Mouse (Mus musculus) thymus, postnatal 0 days (tissue): ENCODE results near the gene Megf11. TPM values are rescaled to one million over a fixed set of nuclear protein-coding genes. Genes with fewer than 3 reads are reported as not detected.

ENCODE experiments used
- DNase-seq: peaks from one replicate; pipeline ENCODE4 v3.0.0-alpha.2; 2015; ENCODE audit warnings: low spot score
- polyA plus RNA-seq: library from polyadenylated mRNA; unstranded; fragments of >200 nt; fragmentation: Nextera tagmentation; extraction: Ambion mirVana; gene quantifications from 2 replicates; pipeline ENCODE4 v1.2.1, GENCODE M21; 2015

The Megf11 gene
- polyA plus RNA-seq: 0.58 and 0.75 TPM in 2 replicates

GRCm38 (mm10) chr9:64385511-64386465 lies at the start of gene Megf11:
Megf11 (plus strand) TSS chr9:64385626.
- no peak for DNase-seq

DNA sequence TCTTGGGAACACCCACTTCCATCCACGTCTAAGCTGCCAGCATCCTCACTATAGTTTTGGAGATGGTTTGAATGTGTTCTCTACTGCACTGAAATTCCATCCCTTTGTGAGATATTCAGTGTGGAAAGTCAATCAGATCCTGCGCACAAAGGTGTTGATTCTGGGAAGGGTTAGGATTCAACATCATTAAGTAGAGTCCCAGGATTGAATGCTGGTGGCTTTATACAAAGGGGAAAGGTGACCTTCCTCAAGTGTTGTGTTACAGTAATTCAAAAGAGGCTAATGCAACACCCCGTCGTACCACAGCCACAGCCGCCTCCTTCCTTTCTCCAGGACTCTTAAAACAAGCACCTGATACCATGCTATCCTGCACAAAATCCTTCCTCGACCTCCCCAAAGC lies 49.6 kb upstream of the Megf11 start:
- no peak for DNase-seq

DNA sequence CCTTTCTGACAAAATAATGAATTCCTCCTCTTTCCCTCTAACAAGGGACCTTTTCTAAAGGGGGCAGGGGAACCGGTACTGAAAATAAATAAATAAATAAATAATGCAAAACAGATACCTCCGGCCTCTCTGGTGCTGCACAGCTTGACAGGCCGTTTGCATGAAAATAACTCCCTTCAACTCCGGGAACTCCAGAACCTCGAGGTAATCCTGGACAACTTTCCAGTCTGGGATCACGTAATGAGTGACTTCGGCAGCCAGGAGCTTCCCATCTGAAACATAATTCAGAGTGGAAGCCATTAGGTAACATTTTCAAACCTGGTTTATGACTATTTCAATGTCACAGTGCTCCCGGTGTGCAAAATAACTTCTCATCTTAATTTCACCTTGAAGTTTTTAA lies 46.1 kb upstream of the Megf11 start:
- DNase-seq: no peak

- peak; percentile 57 for DNase-seq
Observed at GRCm38 (mm10) chr9:64340351-64341253, 44.8 kb upstream of the Megf11 start.

GRCm38 (mm10) chr9:64341254-64341566 lies 44.2 kb upstream of the Megf11 start, which contains the start of gene Dis3l:
Dis3l (minus strand) TSS chr9:64341288.
- DNase-seq: no peak

GRCm38 (mm10) chr9:64341671-64342070 lies 43.8 kb upstream of the Megf11 start:
- DNase-seq: no peak

- no peak for DNase-seq
Observed at GRCm38 (mm10) chr9:64343656-64344055, 41.8 kb upstream of the Megf11 start.

GRCm38 (mm10) chr9:64345931-64346330 lies 39.5 kb upstream of the Megf11 start:
- no peak for DNase-seq

- peak; percentile 27 for DNase-seq
Observed at GRCm38 (mm10) chr9:64347377-64347776, 38.0 kb upstream of the Megf11 start.

DNA sequence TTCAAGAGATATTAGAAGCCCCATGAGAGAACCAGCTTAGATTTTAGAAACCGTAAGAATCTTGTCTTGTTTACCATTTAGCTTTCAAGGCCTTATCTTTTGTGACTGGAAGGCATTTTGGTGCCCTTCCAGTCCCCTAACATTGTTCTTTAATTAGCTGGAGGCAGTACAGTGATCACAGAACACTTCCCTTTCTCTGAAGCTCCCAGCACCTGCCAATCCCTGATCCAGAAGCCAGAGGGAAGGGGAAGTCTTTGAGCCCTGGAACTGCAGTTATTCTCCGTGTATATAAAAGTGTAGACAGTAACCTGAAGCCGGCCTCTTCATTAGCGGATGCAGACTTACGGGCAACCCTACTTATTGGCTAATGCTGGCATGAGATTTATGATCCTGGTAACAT lies 35.9 kb upstream of the Megf11 start:
- DNase-seq: no peak

- peak; percentile 52 for DNase-seq
Observed at GRCm38 (mm10) chr9:64351191-64351590, 34.2 kb upstream of the Megf11 start.

GRCm38 (mm10) chr9:64355627-64356026 lies 29.8 kb upstream of the Megf11 start:
- DNase-seq: no peak

DNA sequence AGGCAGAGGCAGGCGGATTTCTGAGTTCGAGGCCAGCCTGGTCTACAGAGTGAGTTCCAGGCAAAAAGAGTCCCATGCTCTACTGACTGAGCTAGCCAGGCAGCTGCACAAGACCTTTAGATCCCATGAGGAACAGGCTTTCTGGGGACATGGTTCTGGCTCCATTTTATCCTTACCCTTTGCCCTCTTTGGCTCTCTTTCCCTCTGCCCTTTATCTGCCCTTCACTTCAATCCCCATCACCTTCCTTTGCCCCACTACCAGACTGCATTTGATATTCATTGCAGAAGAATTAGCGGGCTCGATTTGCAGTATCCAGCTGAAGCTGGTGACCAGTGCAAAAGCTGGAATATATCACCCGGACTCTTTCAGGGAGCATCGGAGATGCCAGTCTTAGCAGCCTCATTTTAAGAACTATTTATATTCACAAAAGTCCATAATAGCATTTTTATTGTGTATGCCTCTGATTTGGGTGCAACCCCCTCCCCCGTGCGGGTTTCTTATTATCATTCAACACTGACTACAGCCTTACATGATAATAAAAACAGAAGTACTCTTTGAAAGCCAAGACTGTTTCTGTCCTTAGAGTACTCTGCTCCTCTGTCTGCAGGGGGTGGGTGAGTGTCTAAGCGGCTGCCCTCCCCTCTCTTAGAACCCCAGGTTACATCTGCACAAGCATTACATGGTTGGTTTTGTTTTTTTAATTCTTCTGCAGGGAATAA lies 24.0 kb upstream of the Megf11 start:
- DNase-seq: no peak

- DNase-seq: no peak
Observed at GRCm38 (mm10) chr9:64369871-64370270, 15.6 kb upstream of the Megf11 start.

GRCm38 (mm10) chr9:64371305-64371819 lies 14.1 kb upstream of the Megf11 start:
- no peak for DNase-seq

DNA sequence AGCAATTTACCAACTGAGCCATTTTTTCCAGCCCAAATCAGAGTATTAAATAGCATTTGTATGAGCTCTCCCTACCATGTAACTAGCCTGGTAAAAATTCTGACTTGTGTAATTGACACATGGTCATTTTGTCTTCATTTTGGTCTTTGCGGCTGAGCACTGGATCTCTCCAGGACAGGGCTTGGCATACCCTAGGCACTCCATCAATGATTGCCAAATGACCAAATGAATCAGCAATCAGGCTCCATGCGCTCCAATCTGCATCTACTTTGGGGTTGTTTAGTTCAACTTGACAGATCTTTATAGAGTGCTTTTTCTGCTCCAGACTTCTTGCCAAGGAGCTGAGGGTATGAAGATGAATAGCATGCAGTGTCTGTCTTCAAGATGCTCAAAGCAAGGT lies 9.0 kb upstream of the Megf11 start:
- no peak for DNase-seq

- DNase-seq: no peak
Observed at GRCm38 (mm10) chr9:64383021-64383788, 2.2 kb upstream of the Megf11 start.

GRCm38 (mm10) chr9:64386466-64387211 lies 1.2 kb downstream of the Megf11 start:
- no peak for DNase-seq

DNA sequence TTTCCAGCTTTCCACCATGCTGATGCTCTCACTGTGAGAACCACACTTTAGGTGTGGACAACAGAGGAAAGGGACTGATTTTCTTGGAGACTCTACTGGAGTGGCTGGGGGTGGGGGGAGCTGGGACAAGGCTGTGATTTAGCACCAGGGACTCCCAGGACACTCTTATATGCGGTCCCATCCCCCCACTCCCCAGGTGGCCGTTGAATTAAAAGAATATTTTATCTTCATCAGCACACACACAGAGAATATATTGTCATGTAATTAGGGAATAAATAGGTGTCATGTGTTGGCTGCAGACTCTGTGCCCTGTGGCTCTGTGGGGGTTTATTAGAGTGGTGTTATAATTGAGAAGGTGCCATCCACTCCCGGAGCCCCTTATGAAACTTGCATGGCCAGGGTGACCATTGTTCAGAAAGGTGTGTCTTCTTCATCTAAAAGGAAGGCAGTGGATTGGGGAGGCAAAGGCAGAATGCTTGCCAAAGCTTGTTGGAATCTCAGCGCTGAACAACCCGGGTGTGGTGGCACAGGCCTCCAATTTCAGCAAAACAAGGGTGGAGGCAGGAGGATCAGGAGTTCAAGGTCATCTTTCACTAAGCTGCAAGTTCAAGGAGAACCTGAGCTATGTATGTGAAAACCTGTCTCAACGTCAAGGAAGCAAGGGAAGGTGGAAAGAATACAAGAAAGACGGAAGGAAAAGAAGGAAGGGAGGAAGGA lies 4.3 kb downstream of the Megf11 start:
- DNase-seq: no peak
